Mouse (Mus musculus): Measurements from ENCODE around the gene Dio2. TPM values are rescaled to one million over a fixed set of nuclear protein-coding genes. Genes with fewer than 3 reads are reported as not detected.

The Dio2 gene
- not detected for total RNA-seq (2023)

GRCm38 (mm10) chr12:90738388-90739223, at the start of gene Dio2:
TSS of gene Dio2 (minus strand) at chr12:90738438.

All from monocyte, adult 59 days (primary cell).